Mouse (Mus musculus) kidney, embryonic 15.5 days (tissue): ENCODE measurements around the gene 4930579F01Rik. TPM values are rescaled to one million over a fixed set of nuclear protein-coding genes. Genes with fewer than 3 reads are reported as not detected.
"Not testable (repeated sequence)": the region's sequence is repeated elsewhere in the genome, so short reads cannot be mapped to it uniquely, and the experiment has no call there.

Experiments used
- ATAC-seq: fragments of 200-750 bp; cut with Nextera tagmentation; replicated peaks from 2 replicates; pipeline ENCODE4 v1.8.0; 2017; ENCODE audit warnings: moderate TSS enrichment; ENCODE audit not compliant: low FRiP score
- H3K27ac ChIP-seq: fragments of 300-500 bp; sonication (generic); 2 replicates; pipeline ENCODE4 v1.5.1; 2015; ENCODE audit warnings: mild to moderate bottlenecking, inconsistent platforms
- H3K27me3 ChIP-seq: fragments of 300-500 bp; sonication (generic); 2 replicates; pipeline ENCODE4 v1.6.1; 2015; ENCODE audit warnings: inconsistent platforms
- H3K36me3 ChIP-seq: fragments of 300-500 bp; sonication (generic); 2 replicates; pipeline ENCODE4 v1.6.1; 2015; ENCODE audit warnings: inconsistent platforms
- H3K4me1 ChIP-seq: fragments of 300-500 bp; sonication (generic); 2 replicates; pipeline ENCODE4 v1.6.1; 2015; ENCODE audit warnings: inconsistent platforms
- H3K4me2 ChIP-seq: fragments of 300-500 bp; sonication (generic); 2 replicates; pipeline ENCODE4 v1.6.1; 2015; ENCODE audit warnings: moderate library complexity, mild to moderate bottlenecking, inconsistent platforms
- H3K4me3 ChIP-seq: fragments of 300-500 bp; sonication (generic); replicated peaks from 2 replicates; pipeline ENCODE4 v1.5.1; 2015; ENCODE audit warnings: mild to moderate bottlenecking, inconsistent platforms
- H3K9ac ChIP-seq: fragments of 300-500 bp; sonication (generic); 2 replicates; pipeline ENCODE4 v1.6.1; 2015; ENCODE audit warnings: mild to moderate bottlenecking, inconsistent platforms
- H3K9me3 ChIP-seq: fragments of 300-500 bp; sonication (generic); replicated peaks from 2 replicates; pipeline ENCODE4 v1.6.1; 2016; ENCODE audit warnings: inconsistent platforms
- WGBS: fragments of 180-500 bp; shearing (Covaris S2); methylation state at CpG from one replicate; pipeline ENCODE4 v1.1.7; 2015; ENCODE audit warnings: mixed read lengths; 5-methylcytosine and 5-hydroxymethylcytosine counted together
- polyA plus RNA-seq: library from polyadenylated mRNA; unstranded; fragments of >200 nt; fragmentation: Nextera tagmentation; extraction: Ambion mirVana; gene quantifications from 2 replicates; pipeline ENCODE4 v1.2.1, GENCODE M21; 2015

4930579F01Rik gene
- polyA plus RNA-seq, 1 experiment from 2014 or later, result 0.19 TPM

- WGBS, result 4% methylated on average over 12 of the region's 12 CpGs
- no peaks in the 10 kb centered on the region for H3K36me3 ChIP-seq
- H3K4me1 ChIP-seq, result no peaks in the 10 kb centered on the region
- H3K27ac ChIP-seq, result peak overlapping the region; percentile 100
- peak overlapping the region; percentile 78 for H3K4me3 ChIP-seq
- H3K9me3 ChIP-seq, result no peaks in the 10 kb centered on the region
- no peaks in the 10 kb centered on the region for H3K27me3 ChIP-seq
- H3K9ac ChIP-seq, result peak overlapping the region; percentile 73
- ATAC-seq, result no peak
- peak overlapping the region; percentile 74 for H3K4me2 ChIP-seq
Measured at GRCm38 (mm10) chr3:138142733-138143314, 50.8 kb downstream of the 4930579F01Rik start.

GRCm38 (mm10) chr3:138142052-138142732 is 51.4 kb downstream of the 4930579F01Rik start:
- peak overlapping the region; percentile 15; the same call in 1 of the 2 replicates for H3K27ac ChIP-seq
- WGBS, result 32% methylated on average over 4 of the region's 4 CpGs
- no peaks in the 10 kb centered on the region for H3K36me3 ChIP-seq
- H3K4me3 ChIP-seq, result peak overlapping the region; percentile 8; the same call in 1 of the 2 replicates
- no peak for ATAC-seq
- H3K27me3 ChIP-seq, result no peaks in the 10 kb centered on the region
- no peaks in the 10 kb centered on the region for H3K9me3 ChIP-seq
- peak overlapping the region; percentile 74 for H3K4me2 ChIP-seq
- no peak overlapping the region for H3K9ac ChIP-seq
- H3K4me1 ChIP-seq, result no peaks in the 10 kb centered on the region

DNA sequence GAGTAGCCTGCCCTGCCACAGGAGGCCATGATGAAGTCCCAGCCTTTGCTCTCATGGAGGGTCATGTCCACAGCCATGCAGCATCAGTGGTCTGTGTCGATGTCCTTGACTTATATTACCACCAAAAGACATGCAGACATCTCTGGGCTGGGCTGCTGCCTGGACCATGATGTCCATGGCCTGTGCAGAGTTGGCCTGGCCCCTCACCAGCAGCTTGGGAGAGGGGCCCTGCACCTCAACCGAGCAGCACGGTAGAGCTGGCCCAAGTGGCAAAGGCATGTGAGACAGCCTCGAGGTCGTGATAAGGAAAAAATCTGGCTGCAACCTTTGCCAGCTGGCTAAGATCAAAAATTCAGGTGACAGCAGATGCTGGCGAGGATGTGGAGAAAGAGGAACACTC is 54.0 kb downstream of the 4930579F01Rik start:
- H3K27me3 ChIP-seq, result no peaks in the 10 kb centered on the region
- WGBS, result 94% methylated on average over 6 of the region's 6 CpGs
- H3K4me2 ChIP-seq, result no peak overlapping the region
- no peaks in the 10 kb centered on the region for H3K4me1 ChIP-seq
- no peak for ATAC-seq
- H3K36me3 ChIP-seq, result no peaks in the 10 kb centered on the region
- no peaks in the 10 kb centered on the region for H3K9me3 ChIP-seq
- H3K27ac ChIP-seq, result no peak overlapping the region
- H3K9ac ChIP-seq, result no peak overlapping the region
- no peak overlapping the region for H3K4me3 ChIP-seq

GRCm38 (mm10) chr3:138138146-138138545 is 55.5 kb downstream of the 4930579F01Rik start:
- not testable (repeated sequence) for H3K4me3 ChIP-seq, H3K27ac ChIP-seq, H3K4me2 ChIP-seq, H3K9ac ChIP-seq, ATAC-seq, H3K36me3 ChIP-seq, H3K4me1 ChIP-seq, H3K9me3 ChIP-seq, H3K27me3 ChIP-seq
- 95% methylated on average over 13 of the region's 13 CpGs for WGBS

- Histone ChIP-seq H3K4me2 (no peak overlapping the region), H3K4me1 (no peaks in the 10 kb centered on the region), H3K9ac (no peak overlapping the region), H3K36me3 (no peaks in the 10 kb centered on the region), H3K27ac (no peak overlapping the region), H3K27me3 (no peaks in the 10 kb centered on the region), H3K4me3 (no peak overlapping the region), H3K9me3 (no peaks in the 10 kb centered on the region)
- ATAC-seq, result no peak
- WGBS, result 52% methylated on average over 1 of the region's 1 CpGs
Measured at GRCm38 (mm10) chr3:138134528-138134927, 59.1 kb downstream of the 4930579F01Rik start.

DNA sequence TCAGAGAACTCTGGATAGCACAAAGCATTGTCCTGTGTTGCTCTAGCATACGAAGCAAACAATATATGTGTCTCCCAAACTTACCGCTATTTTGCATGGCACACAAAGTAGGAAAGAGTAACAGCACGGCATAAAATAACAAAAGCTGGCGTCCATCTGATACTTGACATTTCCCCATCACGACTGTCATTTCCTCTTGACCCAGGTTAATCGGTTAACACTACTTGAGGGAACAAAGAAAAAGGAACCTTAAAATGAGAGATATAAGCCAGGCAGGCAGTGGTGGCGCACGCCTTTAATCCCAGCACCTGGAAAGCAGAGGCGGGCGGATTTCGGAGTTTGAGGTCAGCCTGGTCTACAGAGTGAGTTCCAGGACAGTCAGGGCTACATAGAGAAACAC is 59.7 kb downstream of the 4930579F01Rik start:
- H3K27ac ChIP-seq, result no peak overlapping the region

GRCm38 (mm10) chr3:138133463-138133862 is 60.2 kb downstream of the 4930579F01Rik start:
- no peaks in the 10 kb centered on the region for H3K4me1 ChIP-seq
- WGBS, result 80% methylated on average over 8 of the region's 8 CpGs
- ATAC-seq, result no peak
- H3K27ac ChIP-seq, result no peak overlapping the region
- H3K36me3 ChIP-seq, result no peaks in the 10 kb centered on the region
- H3K4me3 ChIP-seq, result no peak overlapping the region
- no peaks in the 10 kb centered on the region for H3K9me3 ChIP-seq
- H3K9ac ChIP-seq, result no peak overlapping the region
- H3K27me3 ChIP-seq, result no peaks in the 10 kb centered on the region
- no peak overlapping the region for H3K4me2 ChIP-seq

More for the DNA sequence above, 59.7 kb downstream of the 4930579F01Rik start:
- Histone ChIP-seq H3K4me2 (no peak overlapping the region), H3K4me3 (no peak overlapping the region), H3K4me1 (no peaks in the 10 kb centered on the region), H3K9ac (no peak overlapping the region), H3K9me3 (no peaks in the 10 kb centered on the region), H3K36me3 (no peaks in the 10 kb centered on the region), H3K27me3 (no peaks in the 10 kb centered on the region)
- WGBS, result 86% methylated on average over 11 of the region's 11 CpGs
- ATAC-seq, result no peak

GRCm38 (mm10) chr3:138131168-138131567 is 62.5 kb downstream of the 4930579F01Rik start:
- ATAC-seq, result no peak
- H3K27me3 ChIP-seq, result no peaks in the 10 kb centered on the region
- H3K4me3 ChIP-seq, result no peak overlapping the region
- no peaks in the 10 kb centered on the region for H3K9me3 ChIP-seq
- WGBS, result 55% methylated on average over 9 of the region's 9 CpGs
- no peak overlapping the region for H3K9ac ChIP-seq
- no peaks in the 10 kb centered on the region for H3K36me3 ChIP-seq
- H3K27ac ChIP-seq, result no peak overlapping the region
- no peak overlapping the region for H3K4me2 ChIP-seq
- no peaks in the 10 kb centered on the region for H3K4me1 ChIP-seq

DNA sequence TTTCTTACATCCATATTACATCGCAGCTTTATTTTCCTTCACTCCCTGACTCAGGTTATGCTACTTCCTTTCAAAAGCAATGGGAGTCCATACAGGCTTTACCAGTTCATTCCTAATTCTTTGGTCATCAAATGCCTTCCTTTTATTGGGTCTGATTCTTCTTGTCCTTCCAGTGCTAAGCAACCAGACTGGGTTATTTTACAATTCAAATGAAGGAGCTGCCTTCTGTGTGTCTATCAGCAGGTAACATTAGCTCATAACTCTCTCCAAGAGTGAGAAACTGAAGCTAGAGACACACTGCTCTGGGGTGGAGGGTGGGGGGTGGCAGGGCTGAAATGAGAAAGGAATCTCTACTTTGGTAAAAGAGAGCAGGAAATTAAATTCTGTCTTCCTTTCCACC is 62.9 kb downstream of the 4930579F01Rik start:
- Histone ChIP-seq H3K27ac (no peak overlapping the region), H3K9ac (no peak overlapping the region), H3K27me3 (no peaks in the 10 kb centered on the region), H3K36me3 (no peaks in the 10 kb centered on the region), H3K4me2 (no peak overlapping the region), H3K9me3 (no peaks in the 10 kb centered on the region), H3K4me1 (no peaks in the 10 kb centered on the region), H3K4me3 (no peak overlapping the region)
- ATAC-seq, result no peak
- 70% methylated on average over 1 of the region's 1 CpGs for WGBS

DNA sequence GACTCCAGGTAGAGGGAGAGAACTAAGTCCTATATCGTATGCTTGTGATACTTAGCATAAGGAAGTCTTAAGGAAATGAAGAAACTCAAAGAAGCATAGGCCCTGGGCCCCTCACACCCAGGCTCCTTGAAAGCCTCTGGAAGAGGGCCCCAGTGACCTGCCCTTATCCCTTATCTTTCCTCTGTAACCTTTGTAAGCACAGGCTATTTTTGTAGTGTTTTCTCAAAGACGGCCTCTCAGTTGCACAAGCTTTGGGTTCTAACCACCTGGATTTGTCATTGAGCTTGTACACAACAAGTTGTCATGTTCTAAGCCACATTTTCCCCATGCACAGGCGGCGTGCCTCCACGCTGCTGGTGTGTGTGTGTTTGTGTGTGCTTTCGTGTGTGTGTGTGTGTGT is 64.5 kb downstream of the 4930579F01Rik start:
- no peak overlapping the region for H3K27ac ChIP-seq
- H3K9ac ChIP-seq, result no peak overlapping the region
- H3K9me3 ChIP-seq, result no peaks in the 10 kb centered on the region
- no peak overlapping the region for H3K4me2 ChIP-seq
- 90% methylated on average over 6 of the region's 6 CpGs for WGBS
- no peak for ATAC-seq
- H3K4me3 ChIP-seq, result no peak overlapping the region
- H3K36me3 ChIP-seq, result no peaks in the 10 kb centered on the region
- no peaks in the 10 kb centered on the region for H3K27me3 ChIP-seq
- H3K4me1 ChIP-seq, result peaks cover 10% of the 10 kb centered on the region; the same call in 1 of the 2 replicates

GRCm38 (mm10) chr3:138123842-138124241 is 69.8 kb downstream of the 4930579F01Rik start:
- Histone ChIP-seq H3K9me3 (no peaks in the 10 kb centered on the region), H3K36me3 (no peaks in the 10 kb centered on the region), H3K4me1 (peaks cover 12% of the 10 kb centered on the region), H3K27me3 (no peaks in the 10 kb centered on the region), H3K27ac (no peak overlapping the region), H3K9ac (no peak overlapping the region), H3K4me2 (no peak overlapping the region), H3K4me3 (no peak overlapping the region)
- WGBS, result 65% methylated on average over 10 of the region's 10 CpGs
- ATAC-seq, result no peak

DNA sequence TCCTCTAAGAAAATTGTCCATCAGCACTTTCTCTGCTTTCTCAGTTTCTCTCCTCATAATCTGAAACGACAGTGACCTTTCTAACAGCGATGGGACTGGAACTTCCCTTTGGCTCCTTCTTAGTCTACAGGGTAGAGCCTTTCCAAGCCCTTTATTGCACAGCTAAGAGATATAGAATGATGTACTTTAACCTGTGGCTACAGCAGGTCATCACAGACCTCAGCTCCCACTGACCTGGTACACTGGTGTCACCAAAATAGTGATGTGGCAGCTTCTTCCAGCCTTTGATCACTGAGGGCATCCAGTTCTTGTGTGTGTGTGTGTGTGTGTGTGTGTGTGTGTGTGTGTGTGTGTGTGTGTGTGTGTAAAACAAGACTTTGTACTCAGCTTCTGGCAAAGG is 72.2 kb downstream of the 4930579F01Rik start:
- H3K4me3 ChIP-seq, result no peak overlapping the region
- H3K27me3 ChIP-seq, result no peaks in the 10 kb centered on the region
- H3K9ac ChIP-seq, result no peak overlapping the region
- H3K36me3 ChIP-seq, result no peaks in the 10 kb centered on the region
- H3K4me1 ChIP-seq, result peaks cover 18% of the 10 kb centered on the region
- no peak overlapping the region for H3K4me2 ChIP-seq
- no peak overlapping the region for H3K27ac ChIP-seq
- 91% methylated on average over 2 of the region's 2 CpGs for WGBS
- no peak for ATAC-seq
- H3K9me3 ChIP-seq, result no peaks in the 10 kb centered on the region
